Mouse (Mus musculus): ENCODE results near the gene Krt71.

GRCm38 (mm10) chr15:101708683-101709082, 34.2 kb downstream of the Krt71 start:
- TF ChIP-seq CTCF (IDR thresholded peaks at IDR 0.05; ENCODE audit: borderline replicate concordance, extremely low read depth, insufficient read depth, insufficient read length) (peak; percentile 17; the same call in 1 of the 2 replicates), POLR2A (IDR thresholded peaks at IDR 0.05; ENCODE audit: borderline replicate concordance, extremely low read depth, insufficient read depth, insufficient read length, poor library complexity, severe bottlenecking) (no peak)
